8 mouse cellular contexts compared by ENCODE assay signal in genomic region chr12:17440251-17440651, GRCm38 (mm10).
DNase-seq lines count a peak whose midpoint lies in the region.

No protein-coding gene starts in this region.

- peak; percentile 78 for DNase-seq in 3T3-L1 (ENCODE audit: low read depth, low spot score)
- DNase-seq in adipocyte (ENCODE audit: low spot score), result peak; percentile 22
- peak; percentile 76 to 88 for DNase-seq in heart, adult 9 months (ENCODE audit: low spot score in 2 of 2)
- peak; percentile 83 for DNase-seq in kidney, postnatal 14 days
- no peak for DNase-seq in cerebellum, postnatal 4 days (ENCODE audit: low spot score in 2 of 2)
- no peak for DNase-seq in natural killer cell, adult 2 months (ENCODE audit: low spot score in 2 of 2)
- DNase-seq in left cerebral cortex, adult 11 months (ENCODE audit: low spot score), result no peak
- no peak for DNase-seq in retina, postnatal 1 day

Comparison
In these comparisons a context has a peak if more than half of its experiments do, and no peak if none do; other contexts are left out.
1. DNase-seq: peak in 3T3-L1 (single experiment), adipocyte (single experiment), heart, adult 9 months (2 of 2) and kidney, postnatal 14 days (single experiment); none in cerebellum, postnatal 4 days (0 of 2), natural killer cell, adult 2 months (0 of 2), left cerebral cortex, adult 11 months (single experiment) and retina, postnatal 1 day (single experiment).